Mouse (Mus musculus): ENCODE results near the gene Vav3. TPM values are rescaled to one million over a fixed set of nuclear protein-coding genes. Genes with fewer than 3 reads are reported as not detected.

Vav3 gene
- polyA plus RNA-seq, 1 experiment: 6.5 TPM

DNA sequence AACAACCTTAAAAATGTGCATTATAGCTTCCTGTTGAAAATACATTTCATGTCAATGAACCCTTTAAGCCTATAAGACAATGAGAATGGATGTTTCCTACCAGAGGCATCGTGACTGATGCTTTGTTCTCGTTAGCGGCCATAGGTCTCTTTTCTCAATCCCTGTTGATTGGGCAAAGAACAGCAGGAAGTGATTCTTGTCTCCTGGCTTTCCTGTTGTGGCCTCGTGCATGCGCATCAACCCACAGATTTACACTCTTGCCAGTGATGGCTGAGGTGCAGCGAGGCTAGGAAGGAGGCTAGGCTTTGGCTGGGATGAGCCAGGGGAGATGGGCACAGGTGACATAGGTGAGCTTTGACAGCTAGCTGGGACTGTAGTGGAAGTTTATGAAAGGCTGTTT, 123.2 kb downstream of the Vav3 start:
- H3K4me3 ChIP-seq (replicated peaks): peak overlapping the region; percentile 15
- TF ChIP-seq FLI1 (IDR thresholded peaks at IDR 0.05; ENCODE audit: low read length) (no peak), GATA1 (IDR thresholded peaks at IDR 0.05; ENCODE audit: borderline replicate concordance, low read length) (no peak)
- peaks cover 46% of the 10 kb centered on the region for H3K4me1 ChIP-seq
- H3K27me3 ChIP-seq (replicated peaks): no peaks in the 10 kb centered on the region
- H3K9me3 ChIP-seq: no peaks in the 10 kb centered on the region
- H3K36me3 ChIP-seq (replicated peaks; ENCODE audit: low read length): peaks cover 11% of the 10 kb centered on the region

DNA sequence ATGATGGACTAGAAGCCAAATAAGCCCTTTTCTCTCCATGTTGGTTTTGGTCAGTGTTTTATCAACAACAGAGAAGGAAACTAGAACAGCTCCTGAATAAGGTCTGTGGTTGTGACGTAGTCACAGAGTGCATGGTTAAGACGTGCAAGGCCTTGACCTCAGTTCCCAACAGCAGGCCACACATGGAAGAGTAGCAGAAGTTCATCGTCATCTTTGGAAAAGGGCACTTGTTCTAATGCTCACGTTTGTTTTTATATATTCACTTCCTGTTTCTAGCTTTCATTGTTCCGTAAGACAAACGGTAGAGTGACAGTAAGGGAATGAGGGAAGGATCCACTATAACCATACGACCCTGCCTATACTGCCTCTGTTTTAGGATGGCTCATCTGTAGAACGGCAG, 124.1 kb downstream of the Vav3 start:
- TF ChIP-seq GATA1 (IDR thresholded peaks at IDR 0.05; ENCODE audit: borderline replicate concordance, low read length) (no peak), FLI1 (IDR thresholded peaks at IDR 0.05; ENCODE audit: low read length) (no peak)

DNA sequence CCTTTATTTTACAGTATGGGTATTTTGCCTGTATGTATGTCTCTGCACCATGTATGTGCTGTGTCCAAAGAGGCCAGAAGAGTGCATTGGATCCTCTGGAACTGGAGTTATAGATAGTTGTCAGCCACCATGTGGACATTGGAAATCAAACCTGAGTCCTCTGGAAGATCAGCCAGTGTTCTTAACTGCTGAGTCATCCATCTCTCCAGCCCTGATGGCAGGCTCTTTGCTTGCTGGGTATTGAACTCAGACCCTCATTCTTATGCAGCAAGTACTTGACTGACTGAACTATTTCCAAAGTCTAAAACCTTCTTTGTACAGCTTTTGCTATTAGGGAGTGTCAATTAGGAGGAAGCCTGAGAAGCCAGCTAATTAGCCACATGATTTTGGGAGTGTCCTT, 126.1 kb downstream of the Vav3 start:
- Histone ChIP-seq H3K4me3 (replicated peaks) (no peak overlapping the region), H3K4me1 (peaks cover 65% of the 10 kb centered on the region), H3K36me3 (replicated peaks; ENCODE audit: low read length) (peaks cover 21% of the 10 kb centered on the region), H3K9me3 (no peaks in the 10 kb centered on the region), H3K27me3 (replicated peaks) (no peaks in the 10 kb centered on the region)
- no peak for TF ChIP-seq GATA1 (IDR thresholded peaks at IDR 0.05; ENCODE audit: borderline replicate concordance, low read length)
- TF ChIP-seq FLI1 (IDR thresholded peaks at IDR 0.05; ENCODE audit: low read length): no peak

More for the DNA sequence above, 124.1 kb downstream of the Vav3 start:
- peak overlapping the region; percentile 64 for H3K4me3 ChIP-seq (replicated peaks)
- no peaks in the 10 kb centered on the region for H3K27me3 ChIP-seq (replicated peaks)
- no peaks in the 10 kb centered on the region for H3K9me3 ChIP-seq
- H3K36me3 ChIP-seq (replicated peaks; ENCODE audit: low read length): peaks cover 13% of the 10 kb centered on the region
- peaks cover 54% of the 10 kb centered on the region for H3K4me1 ChIP-seq

DNA sequence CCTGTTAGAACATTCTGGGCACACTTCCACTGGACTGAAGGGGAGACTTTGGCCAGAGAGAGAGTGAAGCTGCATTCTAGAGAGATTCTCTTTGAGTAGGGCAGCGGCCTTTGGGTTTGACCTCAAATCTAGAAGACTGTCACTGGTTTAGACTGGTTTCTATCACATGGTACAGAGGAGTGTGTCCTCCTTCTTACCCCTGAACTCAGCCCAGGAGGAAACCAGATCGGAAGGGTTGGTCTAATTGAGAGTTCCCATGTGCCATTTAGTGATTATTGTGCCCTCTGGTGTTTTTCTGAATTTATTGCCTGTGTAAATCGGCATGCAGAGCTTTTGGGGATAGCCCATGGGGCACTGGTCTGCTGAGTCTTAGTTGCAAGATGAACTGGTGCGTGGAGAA, 126.8 kb downstream of the Vav3 start:
- TF ChIP-seq GATA1 (IDR thresholded peaks at IDR 0.05; ENCODE audit: borderline replicate concordance, low read length) (no peak), FLI1 (IDR thresholded peaks at IDR 0.05; ENCODE audit: low read length) (no peak)
- no peak overlapping the region for H3K4me3 ChIP-seq (replicated peaks)
- no peaks in the 10 kb centered on the region for H3K27me3 ChIP-seq (replicated peaks)
- no peaks in the 10 kb centered on the region for H3K9me3 ChIP-seq
- H3K36me3 ChIP-seq (replicated peaks; ENCODE audit: low read length): peaks cover 24% of the 10 kb centered on the region
- H3K4me1 ChIP-seq: peaks cover 65% of the 10 kb centered on the region

DNA sequence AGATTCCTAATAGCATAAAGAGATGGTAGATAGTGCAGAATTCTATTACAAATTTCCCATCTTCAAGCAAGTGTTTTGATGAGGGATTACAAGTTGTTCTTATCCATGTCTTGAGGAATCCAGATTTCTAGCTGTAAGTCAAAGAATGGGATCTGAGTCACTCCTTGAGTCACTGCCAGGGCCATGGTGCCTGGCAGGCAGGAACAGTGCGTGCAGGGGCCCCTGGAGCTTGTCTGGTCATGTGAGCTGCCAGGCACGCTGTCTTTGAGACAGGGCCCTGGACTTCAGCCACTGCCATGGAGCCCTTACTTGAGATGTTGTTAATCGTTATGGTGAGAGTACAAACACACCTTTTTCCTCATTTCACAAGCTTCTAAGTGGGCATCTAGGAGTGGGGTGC, 129.0 kb downstream of the Vav3 start:
- TF ChIP-seq FLI1 (IDR thresholded peaks at IDR 0.05; ENCODE audit: low read length) (no peak), GATA1 (IDR thresholded peaks at IDR 0.05; ENCODE audit: borderline replicate concordance, low read length) (no peak)
- H3K36me3 ChIP-seq (replicated peaks; ENCODE audit: low read length): peaks cover 13% of the 10 kb centered on the region
- H3K4me3 ChIP-seq (replicated peaks): peak overlapping the region; percentile 23
- H3K4me1 ChIP-seq: peaks cover 68% of the 10 kb centered on the region
- no peaks in the 10 kb centered on the region for H3K9me3 ChIP-seq
- no peaks in the 10 kb centered on the region for H3K27me3 ChIP-seq (replicated peaks)

DNA sequence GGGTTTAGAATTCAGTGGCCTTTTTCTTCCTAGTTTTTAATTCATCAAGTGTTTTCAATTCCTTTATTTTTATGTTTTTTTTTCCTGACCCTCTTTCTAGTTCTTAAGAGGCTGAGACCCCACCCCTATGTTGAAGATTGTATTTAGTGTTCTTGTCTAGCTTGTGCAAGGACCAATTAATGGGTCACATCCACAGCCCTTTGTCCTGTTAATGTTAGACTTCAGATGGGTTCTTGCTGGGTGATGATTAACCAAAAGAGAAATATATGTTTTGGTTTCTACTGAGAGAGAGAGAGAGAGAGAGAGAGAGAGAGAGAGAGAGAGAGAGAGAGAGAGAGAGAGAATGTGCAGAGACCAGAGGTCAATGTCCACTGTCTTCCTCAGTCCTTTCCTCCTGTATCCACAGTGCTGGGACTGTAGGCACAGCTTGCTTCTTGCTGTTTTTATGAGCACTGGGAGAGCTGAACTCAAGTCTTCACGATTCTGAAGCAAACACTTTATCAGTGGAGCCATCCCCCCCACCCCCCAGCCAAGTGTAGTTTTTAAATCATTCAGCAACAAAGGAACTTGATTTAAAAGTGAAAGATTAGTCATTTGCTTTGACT, 130.3 kb downstream of the Vav3 start:
- no peaks in the 10 kb centered on the region for H3K9me3 ChIP-seq
- H3K27me3 ChIP-seq (replicated peaks): no peaks in the 10 kb centered on the region
- H3K4me1 ChIP-seq: peaks cover 73% of the 10 kb centered on the region
- TF ChIP-seq GATA1 (IDR thresholded peaks at IDR 0.05; ENCODE audit: borderline replicate concordance, low read length) (no peak), FLI1 (IDR thresholded peaks at IDR 0.05; ENCODE audit: low read length) (no peak)
- H3K36me3 ChIP-seq (replicated peaks; ENCODE audit: low read length): peaks cover 15% of the 10 kb centered on the region
- no peak overlapping the region for H3K4me3 ChIP-seq (replicated peaks)

DNA sequence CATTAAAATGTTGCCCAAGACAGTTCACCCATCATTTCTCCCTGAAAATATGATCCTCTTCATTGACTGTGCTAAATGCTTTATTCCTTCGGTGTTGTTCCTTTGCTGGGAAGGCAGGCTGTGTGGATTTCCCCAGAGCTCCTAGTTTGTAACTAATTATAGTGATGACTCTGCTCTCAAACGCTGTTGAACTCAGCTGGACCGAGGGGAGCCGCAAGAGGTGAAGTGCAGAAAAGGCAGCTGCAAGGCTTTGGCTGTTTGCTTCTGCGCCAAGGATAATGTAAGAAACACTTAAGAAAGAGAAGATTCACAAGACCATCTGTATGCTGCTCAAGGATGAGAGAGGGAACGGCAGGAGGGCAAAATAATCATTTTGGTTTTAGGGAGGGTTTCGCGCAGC, 136.1 kb downstream of the Vav3 start:
- TF ChIP-seq GATA1 (IDR thresholded peaks at IDR 0.05; ENCODE audit: borderline replicate concordance, low read length) (no peak), FLI1 (IDR thresholded peaks at IDR 0.05; ENCODE audit: low read length) (no peak)
- Histone ChIP-seq H3K4me1 (peaks cover 72% of the 10 kb centered on the region), H3K4me3 (replicated peaks) (no peak overlapping the region), H3K36me3 (replicated peaks; ENCODE audit: low read length) (peaks cover 30% of the 10 kb centered on the region), H3K27me3 (replicated peaks) (no peaks in the 10 kb centered on the region), H3K9me3 (no peaks in the 10 kb centered on the region)

DNA sequence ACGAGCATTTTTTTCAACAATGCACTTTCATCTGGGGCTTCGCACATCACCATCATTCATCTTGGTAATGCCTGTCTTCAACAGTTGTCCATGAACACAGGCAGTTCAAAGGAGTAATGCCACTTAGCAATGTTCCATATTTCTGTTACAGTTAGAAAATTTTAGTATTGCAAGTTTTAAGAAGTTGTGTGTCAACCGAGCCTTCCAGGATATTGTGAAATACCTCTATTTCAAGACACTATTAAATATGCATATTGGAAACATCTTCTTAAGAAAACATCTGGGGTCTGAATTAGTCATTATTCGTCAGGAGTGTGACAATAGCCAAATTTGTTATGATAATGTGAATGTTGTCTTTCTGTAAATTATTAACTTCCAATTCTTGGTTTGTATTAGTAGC, 137.8 kb downstream of the Vav3 start:
- Histone ChIP-seq H3K36me3 (replicated peaks; ENCODE audit: low read length) (peaks cover 39% of the 10 kb centered on the region), H3K4me1 (peaks cover 76% of the 10 kb centered on the region), H3K27me3 (replicated peaks) (no peaks in the 10 kb centered on the region), H3K4me3 (replicated peaks) (no peak overlapping the region), H3K9me3 (no peaks in the 10 kb centered on the region)
- no peak for TF ChIP-seq FLI1 (IDR thresholded peaks at IDR 0.05; ENCODE audit: low read length)
- no peak for TF ChIP-seq GATA1 (IDR thresholded peaks at IDR 0.05; ENCODE audit: borderline replicate concordance, low read length)

DNA sequence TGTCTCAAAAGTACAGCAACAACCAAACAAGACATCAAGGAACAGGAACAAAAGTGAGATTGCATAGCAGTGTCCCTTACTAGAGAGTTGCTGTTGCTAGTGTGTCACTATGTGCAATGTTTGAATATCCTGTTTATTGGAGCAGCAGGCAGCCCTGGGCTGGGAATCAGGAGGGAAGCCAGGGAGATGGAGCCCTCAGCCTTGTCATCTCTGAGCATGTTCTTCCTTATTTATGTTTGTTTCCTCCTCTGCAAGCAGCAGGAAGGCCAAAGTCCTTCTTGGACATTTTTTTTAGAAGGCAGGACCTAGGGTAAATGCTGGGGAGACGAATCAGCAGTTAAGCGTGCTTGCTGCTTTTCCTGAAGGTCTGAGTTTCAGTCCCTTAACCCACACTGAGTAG, 140.2 kb downstream of the Vav3 start:
- H3K36me3 ChIP-seq (replicated peaks; ENCODE audit: low read length): peaks cover 48% of the 10 kb centered on the region

DNA sequence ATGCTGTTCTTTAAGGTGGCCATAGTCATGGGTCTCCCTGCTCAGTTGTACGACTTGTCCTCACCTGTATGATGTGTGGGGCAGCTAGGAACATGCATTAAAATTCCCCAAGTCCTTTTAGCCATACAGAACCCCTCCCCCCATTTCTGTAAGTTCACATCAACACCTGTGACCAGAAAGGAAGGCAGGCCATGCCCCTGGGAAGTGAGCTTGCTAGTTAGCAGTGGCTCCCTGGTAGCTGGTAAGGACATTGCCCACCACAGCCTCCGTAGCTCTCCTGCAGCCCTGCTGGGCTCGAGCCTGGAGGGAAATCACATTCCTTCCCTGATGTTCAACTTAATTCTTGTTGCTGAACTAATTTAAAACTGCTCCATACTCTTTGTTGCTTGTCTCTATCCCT, 146.3 kb downstream of the Vav3 start:
- Histone ChIP-seq H3K4me3 (replicated peaks) (no peak overlapping the region), H3K36me3 (replicated peaks; ENCODE audit: low read length) (peaks cover 56% of the 10 kb centered on the region), H3K27me3 (replicated peaks) (no peaks in the 10 kb centered on the region), H3K9me3 (no peaks in the 10 kb centered on the region), H3K4me1 (peaks cover 80% of the 10 kb centered on the region)
- TF ChIP-seq FLI1 (IDR thresholded peaks at IDR 0.05; ENCODE audit: low read length) (no peak), GATA1 (IDR thresholded peaks at IDR 0.05; ENCODE audit: borderline replicate concordance, low read length) (no peak)

More for the DNA sequence above, 140.2 kb downstream of the Vav3 start:
- H3K27me3 ChIP-seq (replicated peaks): no peaks in the 10 kb centered on the region
- H3K4me1 ChIP-seq: peaks cover 69% of the 10 kb centered on the region
- no peaks in the 10 kb centered on the region for H3K9me3 ChIP-seq
- H3K4me3 ChIP-seq (replicated peaks): peak overlapping the region; percentile 53
- TF ChIP-seq FLI1 (IDR thresholded peaks at IDR 0.05; ENCODE audit: low read length): no peak
- TF ChIP-seq GATA1 (IDR thresholded peaks at IDR 0.05; ENCODE audit: borderline replicate concordance, low read length): no peak
